Mouse (Mus musculus) gastrocnemius, postnatal 10 days (tissue): Measurements from ENCODE around the gene Cdk12. TPM values are rescaled to one million over a fixed set of nuclear protein-coding genes. Genes with fewer than 3 reads are reported as not detected.
"Not testable (repeated sequence)": the region's sequence is repeated elsewhere in the genome, so short reads cannot be mapped to it uniquely, and the experiment has no call there.

Experiments used
- DNase-seq: peaks from one replicate; pipeline ENCODE4 v3.0.0; 2021; ENCODE audit warnings: mixed read lengths
- long read RNA-seq, 2 experiments: library from polyadenylated mRNA; stranded (forward); transcript quantifications; one replicate each; pipeline ENCODE4 v2.0.0; 2021
- total RNA-seq, 2 experiments: library from RNA; stranded (reverse); gene quantifications; 2 replicates each; pipeline ENCODE4 v1.2.3; 2021

Cdk12 gene
- 10 to 100 TPM; 16.6 to 25.1 TPM for total RNA-seq
- long read RNA-seq, experiment 1, full-length matches to known transcripts: 1 of 6 reads
- long read RNA-seq, experiment 1, partial matches to known transcripts: 2 of 6 reads
- long read RNA-seq, experiment 1, other reads (novel, unspliced or antisense): 3 of 6 reads
- long read RNA-seq, experiment 2, partial matches to known transcripts: 1 of 1 reads
- long read RNA-seq, experiment 2, other reads (novel, unspliced or antisense): 0 of 1 reads

- DNase-seq: peak; percentile 95
These were observed at the start of gene Cdk12 for GRCm38 (mm10) chr11:98202641-98203350. TSS of gene Cdk12 (plus strand) at chr11:98203059.

- DNase-seq: no peak
These were observed 47.8 kb upstream of the Cdk12 start for GRCm38 (mm10) chr11:98155094-98155493.

- no peak for DNase-seq
These were observed 34.5 kb upstream of the Cdk12 start for GRCm38 (mm10) chr11:98168400-98168799.

GRCm38 (mm10) chr11:98182149-98182548, 20.7 kb upstream of the Cdk12 start:
- not testable (repeated sequence) for DNase-seq

- no peak for DNase-seq
These were observed 15.0 kb upstream of the Cdk12 start for GRCm38 (mm10) chr11:98187640-98188395.

DNA sequence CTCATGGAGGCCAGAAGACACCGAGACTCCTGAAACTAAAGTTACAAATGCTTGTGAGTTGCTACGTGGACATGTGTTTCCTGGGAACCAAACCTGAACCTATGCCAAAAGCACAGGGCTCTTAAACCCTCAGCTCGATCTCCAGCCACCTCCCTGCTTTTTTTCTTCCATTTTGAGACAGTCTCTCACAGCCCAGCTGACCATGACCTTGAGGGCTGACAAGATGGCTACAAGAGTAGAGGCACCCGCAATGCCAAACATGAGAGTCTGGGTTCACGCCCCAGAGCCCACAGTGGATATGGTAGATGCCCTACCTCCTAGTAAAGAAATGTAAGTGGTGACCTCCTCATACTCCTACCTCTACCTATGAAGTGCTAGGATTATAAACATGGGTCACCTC, 12.0 kb upstream of the Cdk12 start:
- no peak for DNase-seq

GRCm38 (mm10) chr11:98192901-98193805, 9.7 kb upstream of the Cdk12 start, which contains the start of gene Med1:
TSS of gene Med1 (minus strand) at chr11:98193293.
- peak; percentile 82 for DNase-seq

DNA sequence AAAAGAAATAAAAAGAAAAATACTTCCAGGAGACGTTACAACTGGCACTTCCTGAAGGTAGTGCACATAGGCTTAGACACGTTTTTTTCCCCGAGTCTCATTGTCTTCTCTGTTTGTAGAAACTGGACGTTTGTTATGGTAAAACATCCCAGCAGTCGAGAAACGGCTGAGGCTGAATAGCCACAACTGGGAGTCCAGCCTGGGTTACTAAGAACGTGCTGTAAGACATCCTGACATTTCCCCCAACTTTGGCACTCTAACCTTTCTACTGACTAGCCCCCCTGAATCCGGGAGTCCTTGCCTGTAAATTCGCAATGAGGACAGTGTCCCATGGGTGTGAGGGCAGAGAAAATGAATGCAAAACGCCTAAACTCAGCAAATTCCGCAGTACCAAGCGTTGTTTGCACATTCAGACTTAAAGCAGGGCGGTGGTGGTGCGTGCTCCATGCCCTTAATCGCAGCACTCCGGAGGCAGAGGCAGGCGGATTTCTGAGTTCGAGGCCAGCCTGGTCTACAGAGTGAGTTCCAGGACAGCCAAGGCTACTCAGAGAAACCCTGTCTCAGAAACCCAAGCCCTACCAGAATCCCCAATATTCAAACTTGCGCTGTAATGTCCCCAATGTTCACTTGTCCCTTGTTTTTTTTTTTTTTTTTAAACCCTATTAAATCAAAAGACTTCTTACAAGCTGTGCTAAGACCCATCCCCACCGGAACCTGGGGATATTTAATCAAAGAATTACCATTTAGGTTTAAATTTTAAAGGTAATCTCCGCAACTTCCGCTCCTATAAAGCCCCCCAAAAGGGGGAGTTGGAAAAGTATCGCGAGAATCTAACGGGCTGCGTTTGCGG, 843 bp upstream of the Cdk12 start:
- peak; percentile 22 for DNase-seq

GRCm38 (mm10) chr11:98203351-98203911, 572 bp downstream of the Cdk12 start:
- peak; percentile 49 for DNase-seq

DNA sequence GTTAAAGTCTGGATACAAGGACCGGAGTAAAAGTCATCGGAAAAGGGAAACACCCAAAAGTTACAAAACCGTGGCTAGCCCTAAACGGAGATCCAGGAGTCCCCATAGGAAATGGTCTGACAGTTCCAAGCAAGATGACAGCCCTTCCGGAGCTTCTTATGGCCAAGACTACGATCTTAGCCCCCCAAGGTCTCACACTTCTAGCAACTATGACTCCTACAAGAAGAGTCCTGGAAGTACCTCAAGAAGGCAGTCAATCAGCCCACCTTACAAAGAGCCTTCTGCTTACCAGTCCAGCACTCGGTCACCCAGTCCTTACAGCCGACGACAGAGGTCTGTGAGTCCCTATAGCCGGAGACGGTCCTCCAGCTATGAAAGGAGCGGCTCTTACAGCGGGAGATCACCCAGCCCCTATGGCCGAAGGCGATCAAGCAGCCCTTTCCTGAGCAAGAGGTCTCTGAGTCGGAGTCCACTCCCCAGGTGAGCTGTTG, 1.1 kb downstream of the Cdk12 start:
- DNase-seq: peak; percentile 12

DNA sequence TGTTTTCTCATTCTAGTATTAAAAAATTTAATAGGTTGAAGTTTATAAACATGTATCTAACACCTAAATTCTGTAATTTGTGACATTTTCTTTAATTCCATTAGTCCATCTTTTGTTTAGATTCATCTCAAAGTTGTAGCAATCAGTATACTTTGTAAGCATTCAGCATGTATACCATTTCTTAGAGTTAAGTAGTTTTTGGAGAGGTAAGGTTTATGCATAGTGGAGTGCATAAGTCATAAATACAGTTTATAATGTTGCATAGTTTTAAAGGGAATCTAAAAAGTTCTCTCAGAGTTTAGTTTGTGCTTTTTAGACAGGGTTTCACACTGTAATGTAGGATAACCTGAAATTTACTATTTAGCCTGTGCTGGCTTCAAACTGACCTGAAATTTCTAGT, 2.6 kb downstream of the Cdk12 start:
- DNase-seq: no peak

DNA sequence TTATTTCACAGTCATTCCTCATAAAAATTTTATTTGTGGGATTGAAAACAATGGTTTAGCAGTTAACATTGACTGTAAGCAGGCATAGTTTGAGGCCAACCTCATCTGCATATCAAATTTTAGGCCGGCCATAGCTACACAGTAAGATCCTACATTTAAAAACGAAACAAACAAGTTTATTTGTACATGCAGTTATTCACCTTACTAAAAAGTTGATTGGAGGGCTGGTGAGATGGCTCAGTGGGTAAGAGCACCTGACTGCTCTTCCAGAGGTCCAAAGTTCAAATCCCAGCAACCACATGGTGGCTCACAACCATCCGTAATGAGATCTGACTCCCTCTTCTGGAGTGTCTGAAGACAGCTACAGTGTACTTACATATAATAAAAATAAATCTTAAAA, 3.4 kb downstream of the Cdk12 start:
- not testable (repeated sequence) for DNase-seq

DNA sequence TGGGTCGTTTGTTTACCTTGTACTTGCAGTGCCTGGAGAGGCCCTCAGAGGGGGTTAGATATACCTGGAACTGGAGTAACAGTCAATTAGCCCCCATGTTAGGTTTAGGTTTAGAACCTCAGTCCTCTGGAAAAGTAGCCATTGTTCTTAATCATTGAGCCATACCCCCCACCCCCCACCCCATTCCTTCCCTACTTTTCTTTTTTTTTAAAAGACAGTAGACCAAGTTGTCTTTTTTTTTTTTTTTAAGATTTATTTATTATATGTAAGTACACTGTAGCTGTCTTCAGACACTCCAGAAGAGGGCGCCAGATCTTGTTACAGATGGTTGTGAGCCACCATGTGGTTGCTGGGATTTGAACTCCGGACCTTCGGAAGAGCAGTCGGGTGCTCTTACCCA, 6.8 kb downstream of the Cdk12 start:
- DNase-seq: not testable (repeated sequence)

DNA sequence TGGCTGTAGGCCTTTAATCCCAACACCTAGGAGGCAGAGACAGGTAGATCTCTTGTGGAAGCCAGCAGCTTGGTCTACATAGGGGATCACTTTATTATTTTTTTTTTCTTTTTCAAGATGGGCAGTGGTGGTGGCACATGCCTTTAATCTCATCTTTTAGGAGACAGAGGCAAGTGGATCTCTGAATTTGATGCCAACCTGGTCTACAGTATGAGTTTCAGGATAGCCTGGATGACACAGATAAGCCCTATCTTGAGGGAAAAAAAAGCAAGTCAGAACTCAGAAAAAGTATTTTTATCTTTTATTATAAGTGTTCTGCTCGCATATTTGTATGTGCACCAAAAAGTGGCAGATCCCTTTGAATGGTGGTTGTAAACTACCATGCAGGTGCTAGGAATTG, 10.5 kb downstream of the Cdk12 start:
- DNase-seq: no peak

- DNase-seq: no peak
These were observed 23.5 kb downstream of the Cdk12 start for GRCm38 (mm10) chr11:98226349-98226748.

DNA sequence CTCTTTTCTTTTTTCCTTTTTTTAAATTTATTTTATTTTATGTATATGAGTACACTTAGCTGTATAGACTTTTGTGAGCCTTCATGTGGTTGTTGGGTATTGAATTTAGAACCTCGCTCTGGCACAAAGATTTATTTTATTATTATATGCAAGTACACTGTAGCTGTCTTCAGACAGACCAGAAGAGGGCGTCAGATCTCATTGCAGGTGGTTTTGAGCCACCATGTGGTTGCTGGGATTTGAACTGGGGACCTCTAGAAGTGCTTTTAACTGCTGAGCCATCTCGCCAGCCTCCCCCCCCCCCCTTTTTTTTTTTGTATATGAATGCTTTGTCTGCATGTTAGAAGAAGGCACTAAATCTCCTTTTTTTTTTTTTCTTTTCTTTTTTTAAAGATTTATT, 35.6 kb downstream of the Cdk12 start:
- no peak for DNase-seq

DNA sequence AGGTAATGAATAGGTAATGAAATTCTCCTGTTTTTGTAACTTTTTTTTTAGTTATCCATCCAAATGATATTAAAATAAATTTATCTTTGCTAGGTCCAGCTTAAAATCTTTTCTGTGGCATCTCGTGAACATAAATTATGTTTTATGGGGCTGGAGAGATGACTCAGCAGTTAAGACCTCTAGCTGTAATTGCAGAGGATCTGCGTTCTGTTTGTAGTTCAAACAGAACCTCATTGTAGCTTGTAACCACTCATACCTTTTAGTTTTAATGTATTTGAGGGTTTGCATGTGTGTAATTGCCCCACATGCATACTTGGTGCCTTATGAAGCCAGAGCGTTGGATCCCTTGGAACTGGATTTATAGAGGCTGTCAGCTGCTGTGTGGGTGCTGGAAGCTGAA, 36.1 kb downstream of the Cdk12 start:
- no peak for DNase-seq

- not testable (repeated sequence) for DNase-seq
These were observed 40.1 kb downstream of the Cdk12 start for GRCm38 (mm10) chr11:98242910-98243309.

- DNase-seq: no peak
These were observed 41.6 kb downstream of the Cdk12 start for GRCm38 (mm10) chr11:98244415-98244814.

DNA sequence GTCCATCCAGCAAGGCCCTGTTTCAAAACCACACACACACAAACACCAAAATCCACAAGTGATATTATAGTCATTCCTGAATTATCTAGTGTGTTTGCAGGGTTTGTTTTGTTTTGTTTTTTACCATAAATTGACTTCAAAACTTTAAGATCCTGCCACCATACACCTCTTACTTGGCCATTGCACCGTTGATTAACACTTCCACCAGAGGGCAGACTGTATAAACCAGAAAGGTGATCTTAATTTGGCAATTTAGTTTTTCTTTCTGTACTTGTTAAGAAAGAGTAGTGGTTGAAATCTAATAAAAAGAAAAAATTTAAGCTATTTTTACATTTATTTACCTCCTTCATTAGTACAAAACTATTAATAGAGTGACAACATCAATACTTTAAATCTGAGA, 44.5 kb downstream of the Cdk12 start:
- no peak for DNase-seq

GRCm38 (mm10) chr11:98253807-98254206, 50.9 kb downstream of the Cdk12 start:
- no peak for DNase-seq
